Mouse (Mus musculus): ENCODE measurements around the gene Arl5a. TPM values are rescaled to one million over a fixed set of nuclear protein-coding genes. Genes with fewer than 3 reads are reported as not detected.

The Arl5a gene
- polyA plus RNA-seq, 1 experiment = 39.5 TPM

GRCm38 (mm10) chr2:52424248-52424728, 413 bp downstream of the Arl5a start:
- Histone ChIP-seq H3K4me1 (ENCODE audit: control insufficient read depth, insufficient read depth, low read length) (peaks cover 33% of the 10 kb centered on the region), H3K4me3 (ENCODE audit: insufficient read depth, low read length) (peak overlapping the region; percentile 84), H3K27ac (ENCODE audit: insufficient read depth, low read depth, low read length) (peak overlapping the region; percentile 22)
- TF ChIP-seq POLR2A (IDR thresholded peaks at IDR 0.05; ENCODE audit: borderline replicate concordance, low read depth, low read length) = no peak
- TF ChIP-seq CTCF (IDR thresholded peaks at IDR 0.05; ENCODE audit: low read depth, low read length) = no peak

DNA sequence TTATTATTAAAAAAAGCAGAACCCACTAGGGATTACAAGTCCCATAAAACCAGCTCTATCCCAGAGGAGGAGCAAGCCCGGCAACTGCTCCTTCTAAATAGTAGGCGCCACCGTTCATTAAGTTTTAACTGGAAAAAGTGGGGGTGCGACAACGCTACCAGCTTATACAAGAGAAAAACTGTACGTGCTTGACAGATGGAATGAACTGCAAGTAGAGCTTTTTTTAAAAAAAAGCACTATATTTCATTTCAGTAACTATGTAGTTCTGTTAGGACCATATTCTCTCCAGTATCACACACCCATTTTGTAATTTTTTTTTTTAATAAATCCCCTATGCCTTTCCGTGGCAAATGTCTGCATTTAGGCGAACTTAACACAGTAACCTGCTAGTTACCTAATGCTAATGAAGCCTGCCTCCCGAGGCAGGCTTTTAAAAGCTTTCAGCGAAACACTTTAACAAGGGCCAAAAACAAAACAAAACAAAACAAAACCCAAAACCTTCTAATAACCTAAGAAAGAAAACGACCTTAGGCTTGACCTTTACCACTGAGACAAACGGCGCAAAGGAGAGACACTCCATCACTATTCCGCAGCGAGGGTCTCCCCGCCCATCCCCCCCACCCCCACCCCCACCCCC, 972 bp downstream of the Arl5a start:
- TF ChIP-seq POLR2A (IDR thresholded peaks at IDR 0.05; ENCODE audit: borderline replicate concordance, low read depth, low read length) = no peak
- Histone ChIP-seq H3K4me1 (ENCODE audit: control insufficient read depth, insufficient read depth, low read length) (peaks cover 37% of the 10 kb centered on the region), H3K27ac (ENCODE audit: insufficient read depth, low read depth, low read length) (no peak overlapping the region), H3K4me3 (ENCODE audit: insufficient read depth, low read length) (peak overlapping the region; percentile 84)

GRCm38 (mm10) chr2:52422871-52423610, 1.7 kb downstream of the Arl5a start:
- Histone ChIP-seq H3K4me1 (ENCODE audit: control insufficient read depth, insufficient read depth, low read length) (peaks cover 38% of the 10 kb centered on the region), H3K27ac (ENCODE audit: insufficient read depth, low read depth, low read length) (no peak overlapping the region), H3K4me3 (ENCODE audit: insufficient read depth, low read length) (peak overlapping the region; percentile 84)
- no peak for TF ChIP-seq POLR2A (IDR thresholded peaks at IDR 0.05; ENCODE audit: borderline replicate concordance, low read depth, low read length)
- TF ChIP-seq CTCF (IDR thresholded peaks at IDR 0.05; ENCODE audit: low read depth, low read length) = no peak

DNA sequence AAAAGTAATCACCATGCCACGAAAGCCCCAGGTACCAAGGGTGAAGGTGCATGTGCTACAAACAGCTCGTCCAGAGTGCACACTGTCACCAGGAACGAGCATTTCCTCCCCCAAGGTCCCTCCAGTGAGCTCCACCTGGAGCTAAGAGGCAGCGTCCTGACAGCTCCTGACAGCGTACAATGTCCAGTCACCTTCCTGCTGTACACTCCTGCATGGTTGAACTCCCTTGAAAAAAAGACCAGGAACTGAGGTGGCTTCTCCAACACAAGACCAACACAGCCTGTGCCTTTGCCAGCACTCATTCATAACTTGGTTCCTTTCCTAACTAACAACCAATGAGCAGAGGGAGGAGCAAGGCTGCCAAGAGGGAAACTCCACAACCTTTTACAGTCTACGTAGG, 3.5 kb downstream of the Arl5a start:
- H3K4me1 ChIP-seq (ENCODE audit: control insufficient read depth, insufficient read depth, low read length) = peaks cover 35% of the 10 kb centered on the region
- TF ChIP-seq POLR2A (IDR thresholded peaks at IDR 0.05; ENCODE audit: borderline replicate concordance, low read depth, low read length) = no peak
- no peak for TF ChIP-seq CTCF (IDR thresholded peaks at IDR 0.05; ENCODE audit: low read depth, low read length)
- no peak overlapping the region for H3K27ac ChIP-seq (ENCODE audit: insufficient read depth, low read depth, low read length)
- H3K4me3 ChIP-seq (ENCODE audit: insufficient read depth, low read length) = no peak overlapping the region

GRCm38 (mm10) chr2:52420001-52420710, 4.5 kb downstream of the Arl5a start:
- Histone ChIP-seq H3K27ac (ENCODE audit: insufficient read depth, low read depth, low read length) (no peak overlapping the region), H3K4me3 (ENCODE audit: insufficient read depth, low read length) (no peak overlapping the region), H3K4me1 (ENCODE audit: control insufficient read depth, insufficient read depth, low read length) (peaks cover 33% of the 10 kb centered on the region)
- TF ChIP-seq CTCF (IDR thresholded peaks at IDR 0.05; ENCODE audit: low read depth, low read length) (no peak), POLR2A (IDR thresholded peaks at IDR 0.05; ENCODE audit: borderline replicate concordance, low read depth, low read length) (no peak)

- peaks cover 33% of the 10 kb centered on the region for H3K4me1 ChIP-seq (ENCODE audit: control insufficient read depth, insufficient read depth, low read length)
- H3K27ac ChIP-seq (ENCODE audit: insufficient read depth, low read depth, low read length) = no peak overlapping the region
- H3K4me3 ChIP-seq (ENCODE audit: insufficient read depth, low read length) = no peak overlapping the region
- TF ChIP-seq CTCF (IDR thresholded peaks at IDR 0.05; ENCODE audit: low read depth, low read length) (no peak), POLR2A (IDR thresholded peaks at IDR 0.05; ENCODE audit: borderline replicate concordance, low read depth, low read length) (no peak)
Observed at GRCm38 (mm10) chr2:52419295-52419694, 5.4 kb downstream of the Arl5a start.

GRCm38 (mm10) chr2:52412524-52413037, 12.1 kb downstream of the Arl5a start:
- Histone ChIP-seq H3K4me3 (ENCODE audit: insufficient read depth, low read length) (no peak overlapping the region), H3K27ac (ENCODE audit: insufficient read depth, low read depth, low read length) (no peak overlapping the region), H3K4me1 (ENCODE audit: control insufficient read depth, insufficient read depth, low read length) (no peaks in the 10 kb centered on the region)
- TF ChIP-seq CTCF (IDR thresholded peaks at IDR 0.05; ENCODE audit: low read depth, low read length) (no peak), POLR2A (IDR thresholded peaks at IDR 0.05; ENCODE audit: borderline replicate concordance, low read depth, low read length) (no peak)

DNA sequence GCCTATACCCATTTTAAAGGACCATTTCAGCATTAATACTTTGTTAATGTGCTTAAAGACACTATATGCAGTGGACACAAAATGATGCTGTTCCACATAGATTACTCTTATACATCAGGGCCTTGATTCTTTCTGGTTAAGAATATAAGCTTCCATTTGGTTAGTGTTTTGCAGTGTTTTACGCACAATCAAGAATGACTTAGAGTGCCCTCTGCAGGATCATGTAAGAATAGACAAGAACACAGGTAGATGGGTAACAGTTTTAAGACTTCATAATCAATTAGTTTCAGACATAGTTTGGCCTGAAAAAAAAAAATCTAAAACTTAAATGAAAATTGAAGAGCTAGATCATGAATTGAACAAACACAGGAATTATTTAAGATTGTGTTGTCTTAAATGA, 18.2 kb downstream of the Arl5a start:
- H3K27ac ChIP-seq (ENCODE audit: insufficient read depth, low read depth, low read length) = no peak overlapping the region
- H3K4me3 ChIP-seq (ENCODE audit: insufficient read depth, low read length) = no peak overlapping the region
- no peak for TF ChIP-seq POLR2A (IDR thresholded peaks at IDR 0.05; ENCODE audit: borderline replicate concordance, low read depth, low read length)
- TF ChIP-seq CTCF (IDR thresholded peaks at IDR 0.05; ENCODE audit: low read depth, low read length) = no peak
- no peaks in the 10 kb centered on the region for H3K4me1 ChIP-seq (ENCODE audit: control insufficient read depth, insufficient read depth, low read length)

DNA sequence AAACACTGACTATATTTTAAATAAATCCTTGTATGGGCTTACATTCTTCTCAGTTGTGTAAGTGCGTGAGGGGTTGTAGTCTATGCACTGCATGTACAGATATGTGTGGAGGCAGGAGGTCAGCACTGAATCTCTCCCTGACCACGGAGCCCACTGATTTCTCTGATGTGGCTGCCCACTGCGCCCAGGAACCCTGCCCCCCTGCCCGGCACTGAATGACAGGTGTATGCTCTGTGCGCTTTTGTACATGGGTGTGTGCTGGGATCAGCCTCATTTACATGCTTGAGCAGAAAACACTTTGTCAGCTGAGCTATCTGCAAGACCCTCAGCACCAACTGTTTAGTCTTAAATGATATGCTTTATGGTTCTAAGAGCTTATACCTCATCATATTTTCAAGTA, 19.5 kb downstream of the Arl5a start:
- TF ChIP-seq POLR2A (IDR thresholded peaks at IDR 0.05; ENCODE audit: borderline replicate concordance, low read depth, low read length) (no peak), CTCF (IDR thresholded peaks at IDR 0.05; ENCODE audit: low read depth, low read length) (no peak)
- no peak overlapping the region for H3K4me3 ChIP-seq (ENCODE audit: insufficient read depth, low read length)

More for the DNA sequence above, 19.5 kb downstream of the Arl5a start:
- Histone ChIP-seq H3K4me1 (ENCODE audit: control insufficient read depth, insufficient read depth, low read length) (no peaks in the 10 kb centered on the region), H3K27ac (ENCODE audit: insufficient read depth, low read depth, low read length) (no peak overlapping the region)

Measured in bone marrow macrophage, adult 2 months (primary cell).